Mouse (Mus musculus) heart, embryonic 15.5 days (tissue): ENCODE results near the gene Ppargc1a. TPM values are rescaled to one million over a fixed set of nuclear protein-coding genes. Genes with fewer than 3 reads are reported as not detected.

Source experiments
- ATAC-seq: fragments of 200-750 bp; cut with Nextera tagmentation; replicated peaks from 2 replicates; pipeline ENCODE4 v1.8.0; 2017; ENCODE audit warnings: low read depth, moderate TSS enrichment; ENCODE audit not compliant: insufficient number of reproducible peaks, insufficient read depth, low FRiP score
- H3K27ac ChIP-seq: fragments of 300-500 bp; sonication (generic); 2 replicates; pipeline ENCODE4 v1.5.1; 2015; ENCODE audit warnings: mild to moderate bottlenecking, inconsistent platforms
- H3K27me3 ChIP-seq: fragments of 300-500 bp; sonication (generic); 2 replicates; pipeline ENCODE4 v1.6.1; 2015; ENCODE audit warnings: inconsistent platforms
- H3K36me3 ChIP-seq: fragments of 300-500 bp; sonication (generic); 2 replicates; pipeline ENCODE4 v1.6.1; 2015; ENCODE audit warnings: mild to moderate bottlenecking, inconsistent platforms
- H3K4me1 ChIP-seq: fragments of 300-500 bp; sonication (generic); replicated peaks from 2 replicates; pipeline ENCODE4 v1.6.1; 2015; ENCODE audit warnings: inconsistent platforms
- H3K4me2 ChIP-seq: fragments of 300-500 bp; sonication (generic); 2 replicates; pipeline ENCODE4 v1.6.1; 2015; ENCODE audit warnings: inconsistent platforms, mild to moderate bottlenecking, moderate library complexity
- H3K4me3 ChIP-seq: fragments of 300-500 bp; sonication (generic); 2 replicates; pipeline ENCODE4 v1.5.1; 2015; ENCODE audit warnings: mild to moderate bottlenecking, inconsistent platforms
- H3K9ac ChIP-seq: fragments of 300-500 bp; sonication (generic); 2 replicates; pipeline ENCODE4 v1.6.1; 2015; ENCODE audit warnings: mild to moderate bottlenecking, inconsistent platforms
- H3K9me3 ChIP-seq: fragments of 300-500 bp; sonication (generic); replicated peaks from 2 replicates; pipeline ENCODE4 v1.6.1; 2016; ENCODE audit warnings: inconsistent platforms
- WGBS: fragments of 180-500 bp; shearing (Covaris S2); methylation state at CpG from one replicate; pipeline ENCODE4 v1.1.7; 2015; ENCODE audit warnings: mixed read lengths; 5-methylcytosine and 5-hydroxymethylcytosine counted together
- polyA plus RNA-seq: library from polyadenylated mRNA; unstranded; fragments of >200 nt; fragmentation: Nextera tagmentation; extraction: Ambion mirVana; gene quantifications from 2 replicates; pipeline ENCODE4 v1.2.1, GENCODE M21; 2015

Ppargc1a gene
- polyA plus RNA-seq, 1 experiment from 2014 or later = 66.0 TPM

DNA sequence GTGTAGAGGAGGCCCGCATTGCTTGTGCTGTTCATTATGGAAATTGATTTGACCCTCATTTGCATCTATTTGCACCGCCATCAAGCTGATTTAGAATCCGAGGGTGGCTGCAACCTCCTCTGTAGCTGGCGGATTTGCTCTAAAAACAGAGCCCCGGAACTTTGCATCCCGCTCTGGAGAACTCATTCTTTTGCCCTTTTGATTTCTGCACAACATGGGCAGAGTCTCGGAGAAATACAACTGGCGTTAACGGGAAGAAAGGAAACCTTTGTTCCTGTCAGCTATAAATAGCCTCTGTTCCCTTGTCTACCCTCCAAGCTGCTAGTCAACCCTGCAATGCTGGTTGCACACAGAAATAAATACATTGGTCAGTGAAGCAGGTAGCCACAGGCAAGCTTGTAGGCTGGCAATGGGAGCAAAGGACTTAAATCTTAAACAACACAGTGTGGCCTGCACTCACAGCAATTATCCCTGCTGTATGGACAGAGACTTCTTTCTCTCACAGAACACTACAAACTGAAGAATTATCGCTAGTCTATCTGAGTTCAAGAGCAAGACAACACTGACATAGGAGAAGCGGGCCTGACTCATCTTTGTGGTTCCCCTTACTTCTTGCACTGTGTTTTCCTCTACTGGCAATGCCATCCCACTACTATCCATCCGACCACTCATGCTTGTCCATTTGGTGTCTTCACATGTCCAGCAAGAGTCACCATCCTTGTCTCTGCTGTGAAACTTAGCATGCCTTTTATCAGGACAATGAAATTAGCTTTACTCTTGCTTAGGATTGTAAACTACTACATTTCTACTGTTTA, 155.0 kb downstream of the Ppargc1a start:
- peak overlapping the region; percentile 39 for H3K4me3 ChIP-seq
- no peak for ATAC-seq
- H3K9ac ChIP-seq = peak overlapping the region; percentile 37; the same call in 1 of the 2 replicates
- no peaks in the 10 kb centered on the region for H3K36me3 ChIP-seq
- H3K27ac ChIP-seq = 0 out of 2 replicates have a peak overlapping the region, but pooled peaks have one; percentile 55
- peak overlapping the region; percentile 52 for H3K4me2 ChIP-seq
- H3K9me3 ChIP-seq = no peaks in the 10 kb centered on the region
- WGBS = 36% methylated on average over 12 of the region's 12 CpGs
- H3K4me1 ChIP-seq = 0 out of 2 replicates have a peak, but pooled peaks cover 3% of the 10 kb centered on the region
- no peaks in the 10 kb centered on the region for H3K27me3 ChIP-seq

DNA sequence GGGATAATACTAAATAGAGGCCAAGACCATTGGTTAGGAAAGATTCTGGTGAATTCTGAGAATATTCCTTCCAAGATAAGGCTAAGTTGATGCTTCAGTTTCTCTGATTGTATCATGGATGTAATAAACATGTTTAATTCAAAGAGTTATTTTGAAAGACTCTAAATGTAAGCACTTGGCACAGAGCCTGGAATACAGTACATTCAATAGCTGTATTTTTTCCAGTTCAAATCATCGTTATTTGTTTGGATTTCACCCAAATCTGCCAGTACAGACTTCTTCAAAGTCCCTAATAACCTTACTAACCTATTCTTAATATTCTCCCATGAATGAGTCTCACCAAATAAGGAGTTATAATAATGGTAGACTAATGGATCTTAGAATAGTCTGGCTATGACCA, 157.5 kb downstream of the Ppargc1a start:
- Histone ChIP-seq H3K4me1 (peaks cover 6% of the 10 kb centered on the region; the same call in 1 of the 2 replicates), H3K27ac (no peak overlapping the region), H3K9me3 (no peaks in the 10 kb centered on the region), H3K36me3 (no peaks in the 10 kb centered on the region), H3K4me3 (no peak overlapping the region), H3K4me2 (no peak overlapping the region), H3K9ac (no peak overlapping the region), H3K27me3 (no peaks in the 10 kb centered on the region)
- WGBS = 75% methylated on average over 1 of the region's 1 CpGs
- no peak for ATAC-seq

- Histone ChIP-seq H3K36me3 (no peaks in the 10 kb centered on the region), H3K4me1 (peaks cover 3% of the 10 kb centered on the region; the same call in 1 of the 2 replicates), H3K27me3 (no peaks in the 10 kb centered on the region), H3K27ac (no peak overlapping the region), H3K4me3 (no peak overlapping the region), H3K4me2 (no peak overlapping the region), H3K9me3 (no peaks in the 10 kb centered on the region), H3K9ac (no peak overlapping the region)
- WGBS = 38% methylated on average over 3 of the region's 3 CpGs
- no peak for ATAC-seq
Measured at GRCm38 (mm10) chr5:51406406-51406805, 161.1 kb downstream of the Ppargc1a start.
